In the genomic region with DNA sequence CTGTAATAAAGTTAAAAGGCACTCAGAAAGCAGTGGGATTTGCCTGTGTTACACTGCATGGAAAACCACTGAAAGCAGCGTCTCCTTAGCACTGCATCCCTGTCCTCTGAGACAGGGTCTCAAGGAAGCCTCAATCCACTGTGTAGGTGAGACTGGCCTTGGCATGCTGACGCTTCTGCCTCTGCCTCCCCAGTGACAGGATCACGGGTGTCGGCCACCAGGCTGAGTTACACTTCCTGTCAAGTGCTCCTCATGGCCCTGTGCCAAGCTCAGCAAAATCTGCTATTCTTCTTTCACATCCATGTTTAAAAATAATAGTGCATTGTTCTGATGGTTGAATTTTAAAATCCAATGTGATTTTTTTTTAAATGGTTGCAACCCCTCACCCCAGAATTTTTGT, we compare ENCODE assay signal across 8 mouse cellular contexts. TPM values are rescaled to one million over a fixed set of nuclear protein-coding genes. Genes with fewer than 3 reads are reported as not detected.
A peak's percentile ranks its signal among the peaks of the same experiment; 100 is the strongest.
DNase-seq lines count a peak whose midpoint lies in the region; ATAC-seq and TF ChIP-seq lines count a peak whose summit lies in the region.

No protein-coding gene starts in this region.

- ATAC-seq in embryonic facial prominence, embryonic 13.5 days (ENCODE audit: insufficient number of reproducible peaks, insufficient read depth, low FRiP score, low TSS enrichment, low read depth) = no peak

- H3K36me3 ChIP-seq in embryonic facial prominence, embryonic 13.5 days = peaks cover 82% of the 10 kb centered on the region
- H3K36me3 ChIP-seq in embryonic facial prominence, embryonic 10.5 days (replicated peaks) = peaks cover 98% of the 10 kb centered on the region

- no peak overlapping the region for H3K9ac ChIP-seq in embryonic facial prominence, embryonic 13.5 days

- DNase-seq in embryonic facial prominence, embryonic 10.5 days (ENCODE audit: low spot score) = no peak
- peak; percentile 21 to 43 for DNase-seq in spleen, adult 18-20 months
- no peak for DNase-seq in spleen, postnatal 4 days (ENCODE audit: low spot score in 2 of 2)
- DNase-seq in gastrocnemius, adult 2 months = peak; percentile 71
- peak; percentile 89 for DNase-seq in kidney, postnatal 10 days
- peak; percentile 69 for DNase-seq in right cerebral cortex, postnatal 10 days (ENCODE audit: low spot score in 2 of 2)
- no peak for DNase-seq in adipocyte (ENCODE audit: low spot score)

- H3K4me1 ChIP-seq in embryonic facial prominence, embryonic 13.5 days = peaks cover 17% of the 10 kb centered on the region
- H3K4me1 ChIP-seq in embryonic facial prominence, embryonic 10.5 days = no peaks in the 10 kb centered on the region

- 48% methylated on average over 4 of the region's 4 CpGs for WGBS in embryonic facial prominence, embryonic 13.5 days
- 84% methylated on average over 4 of the region's 4 CpGs for WGBS in embryonic facial prominence, embryonic 10.5 days

- no peak for TF ChIP-seq CTCF in gastrocnemius, adult 2 months (IDR thresholded peaks at IDR 0.05)

- intact Hi-C loops in gastrocnemius, adult 2 months (cut with DNase I) = no loop called here

- H3K27me3 ChIP-seq in embryonic facial prominence, embryonic 13.5 days = no peaks in the 10 kb centered on the region
- no peaks in the 10 kb centered on the region for H3K27me3 ChIP-seq in embryonic facial prominence, embryonic 10.5 days (replicated peaks; ENCODE audit: low read depth, poor library complexity, severe bottlenecking)

- H3K4me3 ChIP-seq in embryonic facial prominence, embryonic 13.5 days = no peak overlapping the region
- no peak overlapping the region for H3K4me3 ChIP-seq in embryonic facial prominence, embryonic 10.5 days
- no peak overlapping the region for H3K4me3 ChIP-seq in gastrocnemius, adult 2 months

- H3K9me3 ChIP-seq in embryonic facial prominence, embryonic 13.5 days = no peaks in the 10 kb centered on the region
- H3K9me3 ChIP-seq in embryonic facial prominence, embryonic 10.5 days = no peaks in the 10 kb centered on the region

- peak overlapping the region; percentile 33; the same call in 1 of the 2 replicates for H3K27ac ChIP-seq in embryonic facial prominence, embryonic 13.5 days
- H3K27ac ChIP-seq in embryonic facial prominence, embryonic 10.5 days (replicated peaks) = no peak overlapping the region
- H3K27ac ChIP-seq in gastrocnemius, adult 2 months = peak overlapping the region; percentile 57

- H3K4me2 ChIP-seq in embryonic facial prominence, embryonic 13.5 days = no peak overlapping the region

RNA-seq across cellular contexts. Expression of gene Cep95, which starts 31.9 kb away (rescaled TPM):
- polyA plus RNA-seq in embryonic facial prominence, embryonic 13.5 days (2015; fragmentation: Nextera tagmentation; extraction: Ambion mirVana) = 28.2 and 30.5 TPM in 2 replicates
- polyA plus RNA-seq in embryonic facial prominence, embryonic 10.5 days (2016; fragmentation: Nextera tagmentation; extraction: Ambion mirVana) = 17.6 and 19.7 TPM in 2 replicates
- total RNA-seq in gastrocnemius, adult 2 months (2021) = 1 to 10 TPM; 3.7 to 5.6 TPM

RNA-seq across cellular contexts. Expression of gene Ddx5, which starts 32.0 kb away (rescaled TPM):
- polyA plus RNA-seq in embryonic facial prominence, embryonic 13.5 days (2015; fragmentation: Nextera tagmentation; extraction: Ambion mirVana) = 345 and 370 TPM in 2 replicates
- 312 and 326 TPM in 2 replicates for polyA plus RNA-seq in embryonic facial prominence, embryonic 10.5 days (2016; fragmentation: Nextera tagmentation; extraction: Ambion mirVana)
- total RNA-seq in gastrocnemius, adult 2 months (2021) = 100 to 1,000 TPM; 261 to 265 TPM

RNA-seq across cellular contexts. Expression of gene Polg2, which starts 41.6 kb away (rescaled TPM):
- 14.1 and 14.7 TPM in 2 replicates for polyA plus RNA-seq in embryonic facial prominence, embryonic 13.5 days (2015; fragmentation: Nextera tagmentation; extraction: Ambion mirVana)
- 9.9 and 11.2 TPM in 2 replicates for polyA plus RNA-seq in embryonic facial prominence, embryonic 10.5 days (2016; fragmentation: Nextera tagmentation; extraction: Ambion mirVana)
- total RNA-seq in gastrocnemius, adult 2 months (2021) = 1 to 10 TPM; 2.4 to 3.3 TPM

Comparison
In these comparisons a context has a peak if more than half of its experiments do, and no peak if none do; other contexts are left out.
1. DNase-seq: peak in spleen, adult 18-20 months (2 of 2), gastrocnemius, adult 2 months (single experiment), kidney, postnatal 10 days (single experiment) and right cerebral cortex, postnatal 10 days (2 of 2); none in embryonic facial prominence, embryonic 10.5 days (single experiment), spleen, postnatal 4 days (0 of 2) and adipocyte (single experiment).